Mouse (Mus musculus) hindlimb bud, embryonic 11.5 days (tissue): ENCODE measurements around the gene Pard6a.

Experiments used
- DNase-seq: peaks from one replicate; pipeline ENCODE4 v3.0.0-alpha.2; 2012; ENCODE audit warnings: low read depth, low spot score; ENCODE audit errors: extremely low spot score

The Pard6a gene

DNA sequence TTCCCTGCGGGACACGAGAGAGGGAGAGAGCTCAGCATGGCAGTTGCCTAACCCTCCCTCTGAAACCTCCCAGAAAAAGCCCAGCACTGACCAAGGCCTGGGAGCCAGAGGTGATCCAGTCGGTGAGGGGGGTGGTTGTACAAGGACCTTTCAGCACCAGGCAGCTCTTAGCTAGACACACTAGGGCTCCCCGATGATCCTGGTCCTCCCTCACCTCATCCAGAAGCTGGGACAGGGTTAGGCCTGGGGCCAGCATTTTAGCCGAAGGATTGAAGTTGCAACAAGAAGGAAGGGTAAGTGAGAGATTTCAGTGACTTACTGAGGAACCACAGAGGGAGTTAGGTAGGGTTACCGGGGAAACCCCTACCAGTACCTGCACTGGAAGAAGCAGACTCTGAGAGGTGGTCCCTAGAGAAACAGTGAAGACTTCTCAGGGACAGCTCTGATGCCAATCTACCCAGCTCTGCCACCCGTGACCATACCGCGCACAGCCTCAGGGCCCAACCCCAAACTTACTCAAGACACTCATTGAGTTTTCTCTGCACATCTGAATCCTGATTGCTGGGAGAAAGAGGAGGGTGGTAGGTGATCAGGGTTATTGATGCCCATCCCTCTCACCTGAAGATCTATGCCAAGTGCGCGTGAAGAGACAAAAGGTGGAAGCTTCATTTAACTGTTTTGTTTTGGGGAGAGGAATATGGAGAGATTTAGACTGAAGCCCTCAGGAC is 1.3 kb upstream of the Pard6a start:
- DNase-seq = no peak

GRCm38 (mm10) chr8:105700566-105700965 is 382 bp upstream of the Pard6a start:
- no peak for DNase-seq

GRCm38 (mm10) chr8:105702001-105702401 is 1.1 kb downstream of the Pard6a start:
- DNase-seq = no peak

DNA sequence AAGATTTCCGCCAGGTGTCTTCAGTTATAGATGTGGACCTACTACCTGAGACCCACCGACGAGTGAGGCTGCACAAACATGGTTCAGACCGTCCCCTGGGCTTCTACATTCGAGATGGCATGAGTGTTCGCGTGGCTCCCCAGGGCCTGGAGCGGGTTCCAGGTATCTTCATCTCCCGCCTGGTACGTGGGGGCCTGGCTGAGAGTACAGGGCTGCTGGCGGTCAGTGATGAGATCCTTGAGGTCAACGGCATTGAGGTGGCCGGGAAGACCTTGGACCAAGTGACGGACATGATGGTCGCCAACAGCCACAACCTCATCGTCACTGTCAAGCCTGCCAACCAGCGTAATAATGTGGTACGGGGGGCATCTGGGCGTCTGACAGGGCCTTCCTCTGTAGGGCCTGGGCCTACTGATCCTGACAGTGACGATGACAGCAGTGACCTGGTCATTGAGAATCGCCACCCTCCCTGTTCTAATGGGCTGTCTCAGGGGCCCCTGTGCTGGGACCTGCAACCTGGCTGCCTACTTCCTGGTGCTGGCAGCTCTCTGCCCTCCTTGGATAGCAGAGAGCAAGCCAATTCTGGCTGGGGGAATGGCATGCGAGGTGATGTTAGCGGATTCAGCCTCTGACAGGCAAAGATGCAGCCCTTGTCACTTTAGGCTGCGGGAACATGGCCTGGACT is 1.9 kb downstream of the Pard6a start:
- no peak for DNase-seq

DNA sequence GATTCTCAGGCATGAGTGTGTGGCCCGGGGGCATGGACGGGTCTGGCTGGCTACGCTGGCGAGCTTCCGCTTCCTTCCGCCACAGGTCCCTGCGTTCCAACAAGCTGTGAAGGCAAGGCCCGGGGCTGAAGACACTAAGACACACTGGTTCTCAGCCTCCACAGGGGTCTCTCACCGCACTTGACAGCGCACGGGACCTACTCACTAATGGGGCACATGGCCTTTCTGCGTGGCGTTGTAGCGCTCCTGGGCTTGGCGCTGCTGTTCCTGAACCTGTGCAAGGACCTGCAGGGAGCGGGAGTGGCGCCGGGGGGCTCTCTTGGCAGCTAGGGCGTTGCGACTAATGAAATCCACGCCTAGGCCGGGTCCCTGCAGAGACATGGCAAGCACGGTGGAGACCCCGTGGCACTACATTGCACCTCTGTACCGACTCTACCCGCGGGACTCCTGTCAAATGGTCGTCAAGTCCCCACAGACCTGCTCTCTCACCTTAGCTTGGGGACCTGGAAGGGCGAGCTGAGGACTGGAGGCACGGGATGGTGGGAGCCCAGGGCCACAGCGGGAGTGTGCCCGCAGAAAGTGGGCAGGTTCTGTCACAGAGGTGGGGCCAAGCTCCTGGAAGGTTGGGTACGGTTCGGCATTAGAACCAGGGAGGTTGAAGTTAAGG is 3.3 kb downstream of the Pard6a start:
- DNase-seq = no peak

DNA sequence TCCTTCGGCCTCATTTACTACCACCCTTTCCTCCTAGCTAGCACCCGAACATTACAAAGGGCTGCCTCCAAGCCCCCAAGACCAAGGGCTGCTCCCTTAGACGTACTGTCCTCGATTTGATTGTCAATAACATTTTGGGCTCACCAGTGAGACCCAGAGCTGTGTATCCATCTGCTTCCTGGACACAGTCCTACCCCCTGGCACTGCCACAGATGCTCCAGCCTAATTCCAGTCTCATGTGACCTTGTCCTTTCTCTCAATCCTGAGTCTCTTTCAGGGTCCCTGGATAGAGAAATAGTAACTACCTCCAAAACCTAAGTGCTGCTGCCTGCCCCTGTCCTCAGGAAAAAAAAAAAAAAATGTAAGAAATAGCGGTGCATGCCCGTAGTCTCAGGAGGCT is 4.0 kb downstream of the Pard6a start:
- no peak for DNase-seq

- DNase-seq = no peak
These were observed 5.5 kb downstream of the Pard6a start for GRCm38 (mm10) chr8:105706426-105706825.

- peak; percentile 94 for DNase-seq
These were observed 6.8 kb downstream of the Pard6a start, which contains the start of the genes 4933405L10Rik and Enkd1 for GRCm38 (mm10) chr8:105707498-105708403. TSS of gene 4933405L10Rik (plus strand) at chr8:105707655. TSS of gene Enkd1 (minus strand) at chr8:105708210.

- DNase-seq = no peak
These were observed 7.7 kb downstream of the Pard6a start for GRCm38 (mm10) chr8:105708675-105709074.

DNA sequence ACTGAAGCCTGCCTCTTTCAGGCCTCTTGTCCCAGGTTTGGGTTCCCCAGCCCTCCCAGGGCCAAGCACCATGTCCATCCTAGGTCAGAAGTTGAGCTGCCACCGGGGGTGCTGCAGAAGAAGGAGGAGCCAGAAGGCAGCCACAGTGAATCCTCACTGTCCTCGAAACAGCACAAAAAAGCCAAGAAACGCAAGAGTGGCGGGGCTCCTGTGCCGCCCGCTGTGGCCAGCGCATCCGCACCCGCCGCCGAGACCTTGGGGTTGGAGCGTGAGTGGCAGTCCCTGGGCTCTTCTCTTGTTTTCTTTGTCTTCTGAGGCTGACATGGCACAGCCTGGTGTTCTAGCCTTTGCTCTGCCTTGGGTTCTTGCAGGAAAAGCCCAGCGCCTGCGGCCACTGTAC is 8.4 kb downstream of the Pard6a start:
- DNase-seq = no peak

DNA sequence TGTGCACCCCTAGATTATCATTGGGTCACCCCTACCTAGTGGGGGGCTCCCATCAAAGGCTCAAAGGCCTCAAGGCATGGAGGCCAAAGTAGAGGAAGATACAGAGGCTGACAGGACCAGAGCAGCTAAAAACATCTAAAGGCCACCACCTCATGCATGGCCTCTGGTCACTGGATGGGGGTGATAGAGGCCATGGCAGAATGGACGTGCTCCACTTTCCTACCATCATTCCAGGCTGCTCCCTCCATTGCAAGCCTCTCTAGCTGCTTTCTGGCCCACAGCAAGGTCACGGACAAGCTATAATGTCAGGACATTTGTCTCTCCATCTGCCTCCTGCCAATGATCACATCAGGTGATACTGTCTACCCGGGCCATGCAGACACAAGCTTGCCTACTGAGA is 11.3 kb downstream of the Pard6a start:
- DNase-seq = no peak

DNA sequence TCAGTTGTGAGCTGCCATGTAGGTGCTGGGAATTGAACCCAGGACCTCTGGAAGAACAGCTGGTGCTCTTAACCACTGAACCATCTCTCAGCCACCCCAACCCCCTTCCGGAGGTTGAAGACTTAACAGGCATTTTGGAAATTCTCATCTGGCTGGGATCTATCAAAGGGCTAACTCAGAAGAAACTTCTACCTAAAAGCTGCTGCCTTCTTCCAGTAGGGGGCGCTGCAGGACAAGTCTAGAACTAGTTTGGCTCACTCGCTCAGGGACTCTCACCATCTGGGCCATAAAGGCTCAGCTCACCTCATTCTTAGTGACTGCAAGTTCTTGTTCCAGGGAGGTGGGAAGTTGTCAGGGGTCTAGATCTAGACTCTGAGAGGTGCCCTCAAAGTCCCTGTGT is 13.2 kb downstream of the Pard6a start:
- DNase-seq = peak; percentile 75

DNA sequence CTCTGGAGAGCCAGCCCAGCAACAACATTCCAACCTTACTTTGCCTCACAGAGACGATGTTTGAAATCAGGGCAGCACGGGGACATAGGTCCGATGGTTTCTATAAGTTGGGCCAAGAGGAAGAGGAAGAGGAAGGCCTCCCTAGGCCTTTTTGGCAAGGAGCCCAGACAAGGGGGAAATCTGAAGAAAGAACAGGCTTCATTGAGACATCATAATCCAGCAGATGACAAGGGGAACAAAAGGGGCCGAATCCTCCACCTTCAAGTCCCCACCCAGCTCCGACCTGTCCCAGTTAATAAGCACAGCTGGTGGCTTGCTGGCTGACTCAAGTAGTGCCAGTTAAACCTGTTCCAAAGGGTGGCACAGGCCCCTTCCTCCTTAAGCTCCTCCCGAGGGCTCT is 14.1 kb downstream of the Pard6a start:
- DNase-seq = no peak

GRCm38 (mm10) chr8:105716302-105716945 is 15.5 kb downstream of the Pard6a start:
- no peak for DNase-seq

DNA sequence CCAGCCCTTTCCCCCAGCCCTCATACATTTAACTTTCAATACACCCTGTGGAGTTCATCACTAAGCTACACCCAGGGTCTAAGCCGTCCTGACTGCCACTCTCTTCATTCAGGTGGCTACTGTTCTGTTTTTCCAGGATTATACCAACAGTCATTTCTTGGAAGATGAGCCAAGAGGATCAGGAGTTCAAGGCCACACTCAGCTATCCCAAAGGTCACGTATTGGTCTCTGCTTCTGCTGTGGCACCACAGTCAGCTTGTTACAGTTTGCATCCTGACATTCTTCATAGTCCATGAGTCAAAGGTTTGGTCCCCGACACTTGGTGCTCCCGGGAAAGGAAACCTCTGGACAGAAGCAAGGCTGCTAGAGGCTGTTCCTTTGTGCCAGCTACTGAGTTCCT is 18.7 kb downstream of the Pard6a start:
- DNase-seq = no peak

DNA sequence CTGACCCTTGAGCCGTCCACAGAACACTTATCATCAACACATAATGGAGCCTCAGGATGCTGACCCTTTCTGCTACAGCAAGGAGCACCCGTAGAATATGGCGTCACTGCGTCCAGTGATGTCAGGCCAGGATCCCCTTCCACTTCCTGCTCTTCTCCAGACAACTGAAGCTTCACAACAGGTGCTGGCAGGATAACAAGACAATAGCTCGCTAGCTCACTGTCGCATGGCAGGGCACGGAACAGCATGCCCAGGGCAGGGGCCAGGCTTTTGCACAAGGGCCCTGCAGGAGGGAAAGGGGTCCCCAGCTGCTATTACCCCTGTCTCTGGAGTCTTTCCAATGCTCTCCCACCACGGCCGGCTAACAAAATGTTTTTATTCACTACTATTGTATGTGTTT is 21.9 kb downstream of the Pard6a start:
- no peak for DNase-seq

DNA sequence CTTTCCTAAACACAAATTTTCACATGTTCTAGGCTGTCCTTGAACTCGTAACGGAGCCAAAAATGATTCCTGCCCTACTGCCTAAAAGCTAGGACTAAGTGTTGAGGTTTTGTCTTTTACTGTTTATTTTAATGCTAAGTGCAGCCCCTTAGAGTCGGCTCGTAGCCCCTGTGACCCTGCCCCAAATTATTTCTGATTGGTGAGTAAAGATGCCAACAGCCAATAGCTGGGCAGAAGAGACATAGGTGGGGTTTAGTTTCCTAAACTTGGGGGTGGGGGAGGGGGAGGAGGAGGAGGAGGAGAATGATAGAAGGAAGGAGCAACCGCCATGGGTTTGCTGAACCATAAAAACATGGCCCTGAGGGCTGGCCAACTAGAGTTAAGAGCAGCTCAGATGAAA is 24.8 kb downstream of the Pard6a start:
- no peak for DNase-seq

DNA sequence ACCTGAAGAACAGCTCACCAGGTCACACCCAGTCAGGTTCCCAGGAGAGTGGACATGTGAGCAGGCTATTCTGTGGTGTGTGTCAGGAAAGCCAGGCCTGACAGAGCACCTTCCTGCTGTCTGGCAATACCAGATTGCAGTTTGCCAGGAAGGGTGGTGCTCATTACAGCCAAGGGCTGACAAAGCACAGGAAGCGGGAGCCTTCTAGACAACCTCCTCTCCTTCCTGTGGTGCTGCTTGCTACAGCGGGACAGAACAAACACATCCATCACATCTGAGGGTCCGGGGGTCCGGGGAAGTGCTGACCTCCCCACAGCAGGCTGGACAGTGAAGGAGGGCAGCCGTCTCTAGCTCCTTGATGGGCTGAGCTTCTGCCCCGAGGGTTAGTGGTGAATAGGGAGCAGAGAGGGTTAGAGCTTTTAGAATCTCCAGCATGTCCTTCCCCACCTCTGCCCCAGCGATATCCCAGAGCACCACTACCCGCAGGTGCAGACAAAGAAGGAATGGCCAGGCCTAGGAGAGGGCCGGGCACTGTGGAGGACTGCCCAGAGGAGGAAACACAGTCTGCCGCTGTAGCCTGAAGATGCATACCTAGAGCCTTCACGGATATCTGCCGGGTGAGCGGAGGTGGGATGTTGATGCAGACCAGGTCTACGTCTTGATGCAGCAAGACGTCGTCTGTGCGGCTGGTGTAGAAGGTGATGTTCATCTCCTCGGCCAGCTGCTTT is 26.6 kb downstream of the Pard6a start:
- no peak for DNase-seq

DNA sequence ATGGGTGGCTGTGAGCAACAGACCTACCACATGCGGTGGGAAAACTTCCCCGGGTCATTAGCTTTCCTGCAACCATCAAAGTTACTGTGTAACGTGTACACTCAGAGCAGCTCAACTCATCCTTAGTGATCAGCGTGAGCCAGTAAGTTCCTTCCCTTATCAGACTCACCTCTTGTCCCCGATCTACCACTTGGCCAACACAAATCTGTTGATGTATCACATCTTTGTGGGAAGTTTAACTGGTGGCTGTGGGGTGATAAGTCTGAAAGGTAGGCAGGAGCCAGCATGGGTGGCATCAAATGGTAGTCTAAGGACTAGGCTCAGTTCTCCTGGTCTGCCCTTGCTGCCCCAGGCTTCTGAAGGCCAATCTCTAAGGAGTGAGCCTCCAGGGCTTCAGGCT is 31.2 kb downstream of the Pard6a start:
- no peak for DNase-seq

- no peak for DNase-seq
These were observed 38.3 kb downstream of the Pard6a start for GRCm38 (mm10) chr8:105739216-105739615.
